Mouse (Mus musculus): Measurements from ENCODE around the gene Hnrnph3. TPM values are rescaled to one million over a fixed set of nuclear protein-coding genes. Genes with fewer than 3 reads are reported as not detected.

Hnrnph3 gene
- polyA plus RNA-seq, 1 experiment from 2014 or later = 193 TPM

DNA sequence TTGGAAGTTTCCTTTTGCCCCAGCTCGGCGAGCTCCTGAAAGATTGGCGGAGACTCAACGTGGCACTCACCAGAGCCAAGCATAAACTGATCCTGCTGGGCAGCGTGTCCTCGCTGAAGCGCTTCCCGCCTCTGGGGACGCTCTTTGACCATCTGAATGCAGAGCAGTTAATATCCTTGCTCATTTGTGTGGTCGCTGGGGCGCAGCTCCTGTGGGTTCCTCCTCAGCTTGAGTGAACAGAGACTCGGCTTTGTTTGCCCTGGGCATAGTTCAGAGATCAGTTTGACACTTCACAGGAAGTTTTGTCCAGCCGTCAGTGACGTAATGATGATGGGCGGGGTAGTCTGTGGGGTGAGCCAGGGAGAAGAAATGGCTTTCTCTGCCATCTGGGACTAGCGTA lies 52.2 kb downstream of the Hnrnph3 start:
- Histone ChIP-seq H3K9ac (no peak overlapping the region), H3K4me3 (no peak overlapping the region), H3K4me2 (no peak overlapping the region), H3K4me1 (replicated peaks) (no peaks in the 10 kb centered on the region), H3K9me3 (no peaks in the 10 kb centered on the region), H3K27ac (no peak overlapping the region), H3K27me3 (no peaks in the 10 kb centered on the region), H3K36me3 (peaks cover 38% of the 10 kb centered on the region)
- no peak for ATAC-seq (ENCODE audit: low FRiP score)
- WGBS = 52% methylated on average over 16 of the region's 16 CpGs

DNA sequence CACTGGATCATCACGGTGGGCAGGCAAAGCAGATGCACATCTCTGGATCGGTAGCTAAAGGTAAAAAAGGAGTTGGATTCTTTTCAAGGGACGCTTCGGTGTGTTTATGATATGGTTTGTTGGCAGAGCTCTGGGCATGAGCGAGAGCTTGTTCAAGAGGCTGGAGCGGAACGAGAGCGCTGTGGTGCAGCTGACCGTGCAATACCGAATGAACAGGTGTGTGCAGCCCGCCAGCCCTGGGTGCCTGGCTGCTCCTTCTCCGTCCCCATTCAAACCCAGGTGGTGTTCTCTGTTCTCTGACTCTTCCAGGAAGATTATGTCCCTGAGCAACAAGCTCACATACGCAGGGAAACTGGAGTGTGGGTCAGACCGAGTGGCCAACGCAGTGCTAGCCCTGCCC lies 57.7 kb downstream of the Hnrnph3 start:
- Histone ChIP-seq H3K9ac (no peak overlapping the region), H3K4me2 (no peak overlapping the region), H3K4me3 (no peak overlapping the region), H3K4me1 (replicated peaks) (no peaks in the 10 kb centered on the region), H3K27ac (no peak overlapping the region), H3K27me3 (no peaks in the 10 kb centered on the region), H3K9me3 (no peaks in the 10 kb centered on the region), H3K36me3 (peaks cover 81% of the 10 kb centered on the region)
- no peak for ATAC-seq (ENCODE audit: low FRiP score)
- 97% methylated on average over 15 of the region's 15 CpGs for WGBS

DNA sequence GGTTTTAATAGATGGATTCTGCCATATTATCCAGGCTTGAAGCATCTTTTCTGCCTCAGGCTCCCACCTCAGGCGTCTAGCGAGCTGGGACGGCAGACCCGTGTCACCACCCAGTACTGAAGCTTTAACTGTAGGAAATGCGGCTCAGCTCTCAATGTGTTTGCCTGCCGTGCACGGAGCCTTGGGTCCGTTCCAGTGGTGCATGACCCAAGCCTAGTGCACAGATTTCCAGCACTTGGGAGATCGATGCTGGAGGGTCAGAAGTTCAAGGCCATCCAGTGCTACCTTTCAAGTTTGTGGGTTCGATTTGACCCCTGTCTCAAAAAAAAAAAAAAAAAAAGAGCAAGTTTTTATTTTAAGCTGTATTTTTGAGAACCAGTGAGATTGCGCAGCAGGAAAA lies 58.2 kb downstream of the Hnrnph3 start:
- Histone ChIP-seq H3K27me3 (no peaks in the 10 kb centered on the region), H3K27ac (no peak overlapping the region), H3K36me3 (peaks cover 83% of the 10 kb centered on the region), H3K4me2 (no peak overlapping the region), H3K4me3 (no peak overlapping the region), H3K9ac (no peak overlapping the region), H3K9me3 (no peaks in the 10 kb centered on the region), H3K4me1 (replicated peaks) (no peaks in the 10 kb centered on the region)
- ATAC-seq (ENCODE audit: low FRiP score) = no peak
- 96% methylated on average over 11 of the region's 11 CpGs for WGBS

Other genes with a start within 250 kb of the Hnrnph3 start
- gene Ccar1, start 231.9 kb downstream of the Hnrnph3 start, polyA plus RNA-seq (2015; fragmentation: Nextera tagmentation; extraction: Ambion mirVana) = 113 and 118 TPM in 2 replicates
- gene Tet1, start 115.2 kb downstream of the Hnrnph3 start, polyA plus RNA-seq (2015; fragmentation: Nextera tagmentation; extraction: Ambion mirVana) = 35.1 and 35.8 TPM in 2 replicates
- gene Slc25a16, start 103.6 kb downstream of the Hnrnph3 start, polyA plus RNA-seq (2015; fragmentation: Nextera tagmentation; extraction: Ambion mirVana) = 13.9 and 14.5 TPM in 2 replicates
- 5.1 and 6.4 TPM in 2 replicates for gene Dna2, start 77.2 kb downstream of the Hnrnph3 start, polyA plus RNA-seq (2015; fragmentation: Nextera tagmentation; extraction: Ambion mirVana)
- gene Rufy2, start 44.0 kb downstream of the Hnrnph3 start, polyA plus RNA-seq (2015; fragmentation: Nextera tagmentation; extraction: Ambion mirVana) = 52.6 and 57.0 TPM in 2 replicates
- gene Pbld2, start 98 bp upstream of the Hnrnph3 start, polyA plus RNA-seq (2015; fragmentation: Nextera tagmentation; extraction: Ambion mirVana) = 0.88 and 1.1 TPM in 2 replicates
- gene Pbld1, start 35.9 kb upstream of the Hnrnph3 start, polyA plus RNA-seq (2015; fragmentation: Nextera tagmentation; extraction: Ambion mirVana) = 1.2 and 1.6 TPM in 2 replicates
- gene Atoh7, start 75.4 kb upstream of the Hnrnph3 start, polyA plus RNA-seq (2015; fragmentation: Nextera tagmentation; extraction: Ambion mirVana) = 1.6 and 2.1 TPM in 2 replicates
- 0.17 and 0.57 TPM in 2 replicates for gene Mypn, start 179.7 kb upstream of the Hnrnph3 start, polyA plus RNA-seq (2015; fragmentation: Nextera tagmentation; extraction: Ambion mirVana)
- gene Herc4, start 219.6 kb upstream of the Hnrnph3 start, polyA plus RNA-seq (2015; fragmentation: Nextera tagmentation; extraction: Ambion mirVana) = 30.0 and 33.4 TPM in 2 replicates